In genomic region chr6:99784804-99785203, GRCm38 (mm10) we compare ENCODE assay signal across 31 mouse cellular contexts. TPM values are rescaled to one million over a fixed set of nuclear protein-coding genes. Genes with fewer than 3 reads are reported as not detected.
DNase-seq lines count a peak whose midpoint lies in the region; ATAC-seq and TF ChIP-seq lines count a peak whose summit lies in the region.
"Had no signal": no experiment of that assay in that cellular context is flagged by ENCODE, and none has a peak within 500 bp of the region (broad histone marks: within the 10 kb centered on the region; RNA-seq: fewer than 3 reads in every experiment).

No protein-coding gene starts in this region.

- no peaks in the 10 kb centered on the region for H3K79me2 ChIP-seq in macrophage (ENCODE audit: inconsistent target)

- no peak overlapping the region for H3K4me2 ChIP-seq in forebrain, embryonic 12.5 days
- no peak overlapping the region for H3K4me2 ChIP-seq in forebrain, embryonic 13.5 days
- H3K4me2 ChIP-seq in midbrain, embryonic 16.5 days (ENCODE audit: low read length) = no peak overlapping the region
- no peak overlapping the region for H3K4me2 ChIP-seq in hindbrain, postnatal 0 days (ENCODE audit: low read depth, low read length)
- H3K4me2 ChIP-seq: heart, embryonic 12.5 days; intestine, embryonic 15.5 days; limb, embryonic 15.5 days; liver, embryonic 13.5 days; midbrain, embryonic 11.5 days; neural tube, embryonic 13.5 days had no signal

- WGBS in forebrain, embryonic 12.5 days = 93% methylated on average over 3 of the region's 3 CpGs
- 87% methylated on average over 3 of the region's 3 CpGs for WGBS in forebrain, embryonic 10.5 days
- 54% methylated on average over 3 of the region's 3 CpGs for WGBS in bone marrow, adult 2 months
- 82% methylated on average over 3 of the region's 3 CpGs for WGBS in forebrain, embryonic 13.5 days
- 83% methylated on average over 3 of the region's 3 CpGs for WGBS in macrophage (ENCODE audit: missing documents)
- 86% methylated on average over 3 of the region's 3 CpGs for WGBS in midbrain, embryonic 16.5 days
- 90% methylated on average over 3 of the region's 3 CpGs for WGBS in hindbrain, postnatal 0 days

- TF ChIP-seq POLR2A in bone marrow, adult 2 months (IDR thresholded peaks at IDR 0.05; ENCODE audit: borderline replicate concordance, control insufficient read depth, low read depth, low read length) = no peak

- H3K27me3 ChIP-seq in forebrain, embryonic 12.5 days = no peaks in the 10 kb centered on the region
- H3K27me3 ChIP-seq in forebrain, embryonic 10.5 days (ENCODE audit: poor library complexity, severe bottlenecking) = no peaks in the 10 kb centered on the region
- H3K27me3 ChIP-seq in forebrain, embryonic 13.5 days = no peaks in the 10 kb centered on the region
- no peaks in the 10 kb centered on the region for H3K27me3 ChIP-seq in midbrain, embryonic 16.5 days (ENCODE audit: control insufficient read depth, insufficient read depth, low read depth, low read length)
- no peaks in the 10 kb centered on the region for H3K27me3 ChIP-seq in hindbrain, postnatal 0 days (ENCODE audit: insufficient read depth, low read length)
- H3K27me3 ChIP-seq: intestine, embryonic 15.5 days; limb, embryonic 15.5 days; liver, embryonic 13.5 days had no signal

- no peak overlapping the region for H3K9ac ChIP-seq in forebrain, embryonic 12.5 days
- H3K9ac ChIP-seq in forebrain, embryonic 13.5 days = no peak overlapping the region
- H3K9ac ChIP-seq in midbrain, embryonic 16.5 days (ENCODE audit: low read depth, low read length) = no peak overlapping the region
- no peak overlapping the region for H3K9ac ChIP-seq in hindbrain, postnatal 0 days (replicated peaks; ENCODE audit: low read length)
- H3K9ac ChIP-seq: heart, embryonic 12.5 days; intestine, embryonic 15.5 days; limb, embryonic 15.5 days; liver, embryonic 13.5 days; neural tube, embryonic 13.5 days had no signal

- ATAC-seq in forebrain, embryonic 12.5 days (ENCODE audit: low FRiP score) = no peak
- no peak for ATAC-seq in forebrain, embryonic 13.5 days
- no peak for ATAC-seq in midbrain, embryonic 16.5 days
- ATAC-seq in hindbrain, postnatal 0 days = no peak
- ATAC-seq: hindbrain, embryonic 16.5 days; intestine, embryonic 15.5 days; Patski had no signal

- no peak for DNase-seq in forebrain, embryonic 10.5 days (ENCODE audit: extremely low spot score, low spot score)
- DNase-seq in hindbrain, postnatal 0 days (ENCODE audit: low spot score) = no peak
- DNase-seq in left cerebral cortex, adult 8-10 months (ENCODE audit: low spot score in 2 of 2) = no peak
- DNase-seq: adrenal gland, postnatal 10 days; cerebellum, adult 2 months; cerebellum, postnatal 25 days; gastrocnemius, postnatal 10 days; kidney, adult 8-10 months; kidney, postnatal 4 days; liver, embryonic 13.5 days; lung, postnatal 10 days; thymus, adult 2 months had no signal

- no peak for TF ChIP-seq CTCF in bone marrow, adult 2 months (IDR thresholded peaks at IDR 0.05; ENCODE audit: control insufficient read depth, insufficient read depth, low read length)
- no peak for TF ChIP-seq CTCF in hindbrain, postnatal 0 days (IDR thresholded peaks at IDR 0.05; ENCODE audit: low read depth)

- peaks cover 8% of the 10 kb centered on the region; the same call in 1 of the 2 replicates for H3K4me1 ChIP-seq in forebrain, embryonic 12.5 days
- peaks cover 10% of the 10 kb centered on the region for H3K4me1 ChIP-seq in forebrain, embryonic 10.5 days
- H3K4me1 ChIP-seq in bone marrow, adult 2 months (ENCODE audit: control insufficient read depth, insufficient read depth, low read length) = no peaks in the 10 kb centered on the region; the same call in 1 of the 2 replicates
- peaks cover 13% of the 10 kb centered on the region for H3K4me1 ChIP-seq in forebrain, embryonic 13.5 days
- H3K4me1 ChIP-seq in midbrain, embryonic 16.5 days (ENCODE audit: control insufficient read depth, insufficient read depth, low read length) = no peaks in the 10 kb centered on the region; the same call in 1 of the 2 replicates
- no peaks in the 10 kb centered on the region for H3K4me1 ChIP-seq in hindbrain, postnatal 0 days (ENCODE audit: insufficient read depth, low read length)
- H3K4me1 ChIP-seq: hindbrain, embryonic 10.5 days; intestine, embryonic 15.5 days; limb, embryonic 10.5 days; limb, embryonic 15.5 days; liver, embryonic 13.5 days; neural tube, embryonic 13.5 days had no signal

- H3K36me3 ChIP-seq in forebrain, embryonic 12.5 days (replicated peaks) = no peaks in the 10 kb centered on the region
- H3K36me3 ChIP-seq in forebrain, embryonic 10.5 days (replicated peaks) = no peaks in the 10 kb centered on the region
- H3K36me3 ChIP-seq in forebrain, embryonic 13.5 days (ENCODE audit: poor library complexity, severe bottlenecking) = no peaks in the 10 kb centered on the region
- no peaks in the 10 kb centered on the region for H3K36me3 ChIP-seq in macrophage (ENCODE audit: inconsistent target)
- no peaks in the 10 kb centered on the region for H3K36me3 ChIP-seq in midbrain, embryonic 16.5 days (ENCODE audit: control insufficient read depth, insufficient read depth, low read length)
- H3K36me3 ChIP-seq in hindbrain, postnatal 0 days (ENCODE audit: insufficient read depth, low read length) = no peaks in the 10 kb centered on the region
- H3K36me3 ChIP-seq: heart, embryonic 12.5 days; hindbrain, embryonic 10.5 days; intestine, embryonic 15.5 days; limb, embryonic 10.5 days; limb, embryonic 15.5 days; liver, embryonic 13.5 days; neural tube, embryonic 13.5 days had no signal

- H3K9me3 ChIP-seq in forebrain, embryonic 12.5 days = no peaks in the 10 kb centered on the region
- no peaks in the 10 kb centered on the region for H3K9me3 ChIP-seq in forebrain, embryonic 10.5 days
- H3K9me3 ChIP-seq in forebrain, embryonic 13.5 days (replicated peaks) = no peaks in the 10 kb centered on the region
- H3K9me3 ChIP-seq in midbrain, embryonic 16.5 days (replicated peaks; ENCODE audit: control insufficient read depth, low read length, poor library complexity, severe bottlenecking) = no peaks in the 10 kb centered on the region
- no peaks in the 10 kb centered on the region for H3K9me3 ChIP-seq in hindbrain, postnatal 0 days (ENCODE audit: low read length)
- H3K9me3 ChIP-seq: heart, embryonic 12.5 days; hindbrain, embryonic 10.5 days; intestine, embryonic 15.5 days; limb, embryonic 10.5 days; limb, embryonic 15.5 days; liver, embryonic 13.5 days; neural tube, embryonic 13.5 days had no signal

- H3K4me3 ChIP-seq in forebrain, embryonic 12.5 days (replicated peaks) = no peak overlapping the region
- no peak overlapping the region for H3K4me3 ChIP-seq in forebrain, embryonic 10.5 days
- H3K4me3 ChIP-seq in bone marrow, adult 2 months (replicated peaks; ENCODE audit: control insufficient read depth, low read depth, low read length) = no peak overlapping the region
- H3K4me3 ChIP-seq in forebrain, embryonic 13.5 days = no peak overlapping the region
- H3K4me3 ChIP-seq in macrophage (ENCODE audit: inconsistent target) = no peak overlapping the region
- no peak overlapping the region for H3K4me3 ChIP-seq in midbrain, embryonic 16.5 days (ENCODE audit: low read depth, low read length)
- no peak overlapping the region for H3K4me3 ChIP-seq in hindbrain, postnatal 0 days (ENCODE audit: low read length)
- H3K4me3 ChIP-seq: heart, embryonic 12.5 days; hindbrain, embryonic 10.5 days; intestine, embryonic 15.5 days; limb, embryonic 10.5 days; limb, embryonic 15.5 days; liver, embryonic 13.5 days; neural tube, embryonic 13.5 days had no signal

- H3K27ac ChIP-seq in forebrain, embryonic 12.5 days = 0 out of 2 replicates have a peak overlapping the region, but pooled peaks have one; percentile 1
- no peak overlapping the region for H3K27ac ChIP-seq in forebrain, embryonic 10.5 days
- peak overlapping the region; percentile 41; the same call in 1 of the 2 replicates for H3K27ac ChIP-seq in bone marrow, adult 2 months (ENCODE audit: control insufficient read depth, insufficient read depth, low read depth, low read length, poor library complexity)
- H3K27ac ChIP-seq in forebrain, embryonic 13.5 days = peak overlapping the region; percentile 3; the same call in 1 of the 2 replicates
- H3K27ac ChIP-seq in macrophage = peak overlapping the region; percentile 36
- H3K27ac ChIP-seq in midbrain, embryonic 16.5 days (ENCODE audit: low read length) = no peak overlapping the region
- no peak overlapping the region for H3K27ac ChIP-seq in hindbrain, postnatal 0 days
- H3K27ac ChIP-seq: hindbrain, embryonic 10.5 days; intestine, embryonic 15.5 days; kidney, postnatal 0 days; limb, embryonic 10.5 days; limb, embryonic 15.5 days; liver, embryonic 13.5 days; neural tube, embryonic 13.5 days had no signal

RNA-seq across cellular contexts. Expression of gene Prok2, which starts 58.6 kb away (rescaled TPM):
- polyA plus RNA-seq in forebrain, embryonic 12.5 days (2016; fragmentation: Nextera tagmentation; extraction: Ambion mirVana) = 1.1 and 2.1 TPM in 2 replicates
- 0.73 and 1.2 TPM in 2 replicates for polyA plus RNA-seq in forebrain, embryonic 10.5 days (2016; fragmentation: Nextera tagmentation; extraction: Ambion mirVana)
- 2.2 TPM in 1 of 2 replicates, not detected in the other for polyA plus RNA-seq in bone marrow, adult 2 months (2011; ENCODE audit: insufficient read depth, insufficient read length, low replicate concordance, missing spikeins)
- 1.3 and 1.5 TPM in 2 replicates for polyA plus RNA-seq in forebrain, embryonic 13.5 days (2015; fragmentation: Nextera tagmentation; extraction: Ambion mirVana)
- not detected for total RNA-seq in macrophage (2018; cell fraction: chromatin; rRNA removed)
- not detected for total RNA-seq in macrophage (2018; cell fraction: cytosol; rRNA removed)
- not detected for total RNA-seq in macrophage (2018; cell fraction: nucleus; rRNA removed)
- not detected in 3 replicates for polyA plus RNA-seq in macrophage (2018)
- polyA plus RNA-seq in midbrain, embryonic 16.5 days (2015; fragmentation: Nextera tagmentation; extraction: Ambion mirVana) = 0.74 and 1.3 TPM in 2 replicates
- total RNA-seq in hindbrain, postnatal 0 days (2014; rRNA removed) = 0.11 TPM in 1 of 2 replicates, not detected in the other
- 0.41 and 0.44 TPM in 2 replicates for polyA plus RNA-seq in hindbrain, postnatal 0 days (2015; fragmentation: Nextera tagmentation; extraction: Ambion mirVana)
- 1 to 10 TPM in 2 of 4 experiments, under 1 TPM in 2; 0.33 to 2.9 (median 0.78) TPM for total RNA-seq in left cerebral cortex, adult 8-10 months (2022)
- total RNA-seq: adrenal gland, postnatal 10 days; heart, adult 18-20 months; megakaryocyte progenitor cell, adult 5-6 weeks; MEL had no signal
- polyA plus RNA-seq: cerebellum, adult 2 months; heart, embryonic 12.5 days; heart, postnatal 0 days; hindbrain, embryonic 10.5 days; limb, embryonic 10.5 days; liver, embryonic 13.5 days; midbrain, embryonic 11.5 days; neural tube, embryonic 13.5 days; Patski; thymus, adult 2 months had no signal

Comparison
In these comparisons a context has a peak if more than half of its experiments do, and no peak if none do; other contexts are left out.
1. H3K27ac ChIP-seq: peak in forebrain, embryonic 12.5 days (single experiment), bone marrow, adult 2 months (single experiment), forebrain, embryonic 13.5 days (single experiment) and macrophage (single experiment); none in forebrain, embryonic 10.5 days (single experiment), midbrain, embryonic 16.5 days (single experiment) and hindbrain, postnatal 0 days (single experiment).